Mouse (Mus musculus): Measurements from ENCODE around the gene Ctnnb1. TPM values are rescaled to one million over a fixed set of nuclear protein-coding genes. Genes with fewer than 3 reads are reported as not detected.

Gene Ctnnb1
- polyA plus RNA-seq, 1 experiment from 2014 or later, result 338 TPM

- ATAC-seq (ENCODE audit: low read depth), result no peak
- H3K4me2 ChIP-seq (ENCODE audit: low read depth, low read length), result no peak overlapping the region
- H3K4me3 ChIP-seq (ENCODE audit: low read depth, low read length), result no peak overlapping the region
- H3K27me3 ChIP-seq (ENCODE audit: control insufficient read depth, insufficient read depth, low read length), result no peaks in the 10 kb centered on the region
- WGBS, result 96% methylated on average over 4 of the region's 4 CpGs
- H3K9me3 ChIP-seq (ENCODE audit: control insufficient read depth, low read length), result no peaks in the 10 kb centered on the region
- H3K9ac ChIP-seq (replicated peaks; ENCODE audit: low read depth, low read length), result no peak overlapping the region
- H3K27ac ChIP-seq (ENCODE audit: low read depth, low read length), result no peak overlapping the region
- H3K36me3 ChIP-seq (ENCODE audit: control insufficient read depth, insufficient read depth, low read length), result no peaks in the 10 kb centered on the region
- no peaks in the 10 kb centered on the region for H3K4me1 ChIP-seq (ENCODE audit: control insufficient read depth, insufficient read depth, low read length)
These were observed 47.8 kb downstream of the Ctnnb1 start for GRCm38 (mm10) chr9:120976856-120977255.

DNA sequence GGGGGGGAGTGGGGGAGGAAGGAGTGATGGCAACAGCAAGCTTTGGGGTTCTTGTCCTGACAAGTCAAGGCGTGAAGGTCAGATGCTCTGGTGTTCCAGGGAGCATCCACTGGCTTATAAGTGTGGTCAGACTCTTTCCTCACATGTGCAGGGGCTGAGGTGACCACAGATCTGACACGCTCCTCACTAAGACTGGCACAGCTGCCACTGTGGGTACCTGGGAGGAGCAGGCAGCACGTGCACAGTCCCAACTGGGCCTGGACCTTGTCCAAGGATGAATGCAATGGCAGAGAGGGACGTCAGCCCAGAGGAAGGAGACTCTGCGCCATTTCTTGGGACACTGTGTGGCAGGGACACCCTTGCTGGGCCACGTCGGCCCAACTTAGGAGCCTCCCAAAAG is 52.8 kb downstream of the Ctnnb1 start:
- Histone ChIP-seq H3K27me3 (ENCODE audit: control insufficient read depth, insufficient read depth, low read length) (no peaks in the 10 kb centered on the region), H3K4me2 (ENCODE audit: low read depth, low read length) (no peak overlapping the region), H3K9me3 (ENCODE audit: control insufficient read depth, low read length) (no peaks in the 10 kb centered on the region), H3K4me1 (ENCODE audit: control insufficient read depth, insufficient read depth, low read length) (no peaks in the 10 kb centered on the region), H3K4me3 (ENCODE audit: low read depth, low read length) (no peak overlapping the region), H3K36me3 (ENCODE audit: control insufficient read depth, insufficient read depth, low read length) (no peaks in the 10 kb centered on the region), H3K27ac (ENCODE audit: low read depth, low read length) (no peak overlapping the region), H3K9ac (replicated peaks; ENCODE audit: low read depth, low read length) (no peak overlapping the region)
- no peak for ATAC-seq (ENCODE audit: low read depth)
- 89% methylated on average over 7 of the region's 7 CpGs for WGBS

DNA sequence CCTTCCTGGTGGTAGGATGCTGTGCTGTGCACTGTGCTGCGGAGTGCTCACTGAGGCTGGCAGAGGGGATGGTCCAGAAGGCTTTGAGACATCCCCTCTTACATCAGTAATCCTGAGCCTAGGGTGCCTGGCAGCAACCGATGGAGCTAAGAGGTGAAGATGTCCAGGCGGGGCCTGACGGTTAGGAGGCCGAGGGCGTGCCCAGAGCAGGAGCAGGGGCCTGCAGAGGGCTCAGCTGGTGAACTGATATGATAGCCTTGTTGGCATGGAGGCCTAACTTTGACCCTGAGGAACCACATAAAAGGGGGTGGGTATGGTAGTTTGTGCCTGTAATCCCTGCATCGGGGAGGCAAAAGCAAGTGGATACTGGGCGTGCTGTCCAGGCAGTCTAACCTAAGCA is 54.8 kb downstream of the Ctnnb1 start:
- WGBS, result 96% methylated on average over 8 of the region's 8 CpGs
- no peak for ATAC-seq (ENCODE audit: low read depth)
- H3K4me3 ChIP-seq (ENCODE audit: low read depth, low read length), result no peak overlapping the region
- H3K4me2 ChIP-seq (ENCODE audit: low read depth, low read length), result no peak overlapping the region
- no peak overlapping the region for H3K27ac ChIP-seq (ENCODE audit: low read depth, low read length)
- no peaks in the 10 kb centered on the region for H3K9me3 ChIP-seq (ENCODE audit: control insufficient read depth, low read length)
- no peak overlapping the region for H3K9ac ChIP-seq (replicated peaks; ENCODE audit: low read depth, low read length)
- peaks cover 12% of the 10 kb centered on the region; the same call in 1 of the 2 replicates for H3K4me1 ChIP-seq (ENCODE audit: control insufficient read depth, insufficient read depth, low read length)
- no peaks in the 10 kb centered on the region for H3K27me3 ChIP-seq (ENCODE audit: control insufficient read depth, insufficient read depth, low read length)
- no peaks in the 10 kb centered on the region for H3K36me3 ChIP-seq (ENCODE audit: control insufficient read depth, insufficient read depth, low read length)

DNA sequence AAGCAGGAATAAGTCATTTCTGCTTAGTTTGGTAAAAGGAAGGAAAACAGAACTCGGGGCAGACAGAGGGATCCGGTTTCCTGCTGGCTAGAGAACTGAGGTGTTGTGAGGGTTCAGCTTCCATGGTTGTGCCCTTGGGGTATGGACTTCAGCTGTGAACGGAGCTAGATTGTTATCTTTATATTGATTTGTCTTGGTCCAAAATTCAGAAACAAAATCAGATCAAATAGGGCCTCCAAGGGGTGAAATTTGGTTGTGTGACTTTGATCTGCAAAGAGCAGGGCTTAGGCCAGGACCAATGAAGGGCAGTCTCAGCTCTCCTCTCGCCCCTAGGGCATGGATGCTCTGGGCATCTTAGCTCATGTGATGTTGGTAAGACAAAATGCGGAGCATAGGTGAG is 55.5 kb downstream of the Ctnnb1 start:
- Histone ChIP-seq H3K36me3 (ENCODE audit: control insufficient read depth, insufficient read depth, low read length) (no peaks in the 10 kb centered on the region), H3K9ac (replicated peaks; ENCODE audit: low read depth, low read length) (no peak overlapping the region), H3K27ac (ENCODE audit: low read depth, low read length) (no peak overlapping the region), H3K4me1 (ENCODE audit: control insufficient read depth, insufficient read depth, low read length) (peaks cover 12% of the 10 kb centered on the region; the same call in 1 of the 2 replicates), H3K9me3 (ENCODE audit: control insufficient read depth, low read length) (no peaks in the 10 kb centered on the region), H3K27me3 (ENCODE audit: control insufficient read depth, insufficient read depth, low read length) (no peaks in the 10 kb centered on the region), H3K4me3 (ENCODE audit: low read depth, low read length) (no peak overlapping the region), H3K4me2 (ENCODE audit: low read depth, low read length) (no peak overlapping the region)
- no peak for ATAC-seq (ENCODE audit: low read depth)
- 83% methylated on average over 5 of the region's 5 CpGs for WGBS

- no peaks in the 10 kb centered on the region for H3K36me3 ChIP-seq (ENCODE audit: control insufficient read depth, insufficient read depth, low read length)
- H3K4me3 ChIP-seq (ENCODE audit: low read depth, low read length), result no peak overlapping the region
- H3K4me1 ChIP-seq (ENCODE audit: control insufficient read depth, insufficient read depth, low read length), result peaks cover 12% of the 10 kb centered on the region; the same call in 1 of the 2 replicates
- H3K27me3 ChIP-seq (ENCODE audit: control insufficient read depth, insufficient read depth, low read length), result no peaks in the 10 kb centered on the region
- no peak overlapping the region for H3K27ac ChIP-seq (ENCODE audit: low read depth, low read length)
- no peak overlapping the region for H3K4me2 ChIP-seq (ENCODE audit: low read depth, low read length)
- no peak overlapping the region for H3K9ac ChIP-seq (replicated peaks; ENCODE audit: low read depth, low read length)
- H3K9me3 ChIP-seq (ENCODE audit: control insufficient read depth, low read length), result no peaks in the 10 kb centered on the region
- ATAC-seq (ENCODE audit: low read depth), result no peak
- WGBS, result 95% methylated on average over 5 of the region's 5 CpGs
These were observed 56.0 kb downstream of the Ctnnb1 start for GRCm38 (mm10) chr9:120985009-120985408.

DNA sequence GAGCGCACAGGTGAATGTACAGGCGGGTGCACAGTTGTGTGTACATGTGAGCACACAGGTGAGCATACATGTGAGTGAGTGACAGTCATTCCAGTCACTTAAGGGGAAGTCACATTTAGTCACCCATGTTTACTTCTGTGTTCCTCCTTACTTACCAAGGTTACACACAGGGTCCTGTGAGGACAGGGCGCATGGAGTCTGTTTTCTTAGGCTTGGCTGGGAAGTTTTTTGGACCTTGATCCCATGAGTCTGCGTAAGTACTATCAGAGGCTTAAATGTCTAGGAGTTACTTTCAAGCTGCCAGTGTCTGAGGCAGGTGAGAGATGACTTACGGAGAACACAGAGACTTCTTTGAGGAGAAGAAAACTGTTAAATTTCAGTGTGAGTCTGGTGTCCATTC is 56.5 kb downstream of the Ctnnb1 start:
- H3K4me1 ChIP-seq (ENCODE audit: control insufficient read depth, insufficient read depth, low read length), result peaks cover 12% of the 10 kb centered on the region; the same call in 1 of the 2 replicates
- ATAC-seq (ENCODE audit: low read depth), result no peak
- 96% methylated on average over 5 of the region's 5 CpGs for whole genome bisulfite sequencing
- H3K27ac ChIP-seq (ENCODE audit: low read depth, low read length), result no peak overlapping the region
- no peak overlapping the region for H3K4me3 ChIP-seq (ENCODE audit: low read depth, low read length)
- no peaks in the 10 kb centered on the region for H3K27me3 ChIP-seq (ENCODE audit: control insufficient read depth, insufficient read depth, low read length)
- no peaks in the 10 kb centered on the region for H3K9me3 ChIP-seq (ENCODE audit: control insufficient read depth, low read length)
- no peak overlapping the region for H3K9ac ChIP-seq (replicated peaks; ENCODE audit: low read depth, low read length)
- H3K4me2 ChIP-seq (ENCODE audit: low read depth, low read length), result no peak overlapping the region
- H3K36me3 ChIP-seq (ENCODE audit: control insufficient read depth, insufficient read depth, low read length), result no peaks in the 10 kb centered on the region

GRCm38 (mm10) chr9:120986255-120986654 is 57.2 kb downstream of the Ctnnb1 start:
- 94% methylated on average over 3 of the region's 3 CpGs for WGBS
- no peaks in the 10 kb centered on the region for H3K36me3 ChIP-seq (ENCODE audit: control insufficient read depth, insufficient read depth, low read length)
- no peak overlapping the region for H3K27ac ChIP-seq (ENCODE audit: low read depth, low read length)
- no peak overlapping the region for H3K9ac ChIP-seq (replicated peaks; ENCODE audit: low read depth, low read length)
- ATAC-seq (ENCODE audit: low read depth), result no peak
- peaks cover 12% of the 10 kb centered on the region; the same call in 1 of the 2 replicates for H3K4me1 ChIP-seq (ENCODE audit: control insufficient read depth, insufficient read depth, low read length)
- H3K4me3 ChIP-seq (ENCODE audit: low read depth, low read length), result no peak overlapping the region
- H3K27me3 ChIP-seq (ENCODE audit: control insufficient read depth, insufficient read depth, low read length), result no peaks in the 10 kb centered on the region
- no peaks in the 10 kb centered on the region for H3K9me3 ChIP-seq (ENCODE audit: control insufficient read depth, low read length)
- H3K4me2 ChIP-seq (ENCODE audit: low read depth, low read length), result no peak overlapping the region

DNA sequence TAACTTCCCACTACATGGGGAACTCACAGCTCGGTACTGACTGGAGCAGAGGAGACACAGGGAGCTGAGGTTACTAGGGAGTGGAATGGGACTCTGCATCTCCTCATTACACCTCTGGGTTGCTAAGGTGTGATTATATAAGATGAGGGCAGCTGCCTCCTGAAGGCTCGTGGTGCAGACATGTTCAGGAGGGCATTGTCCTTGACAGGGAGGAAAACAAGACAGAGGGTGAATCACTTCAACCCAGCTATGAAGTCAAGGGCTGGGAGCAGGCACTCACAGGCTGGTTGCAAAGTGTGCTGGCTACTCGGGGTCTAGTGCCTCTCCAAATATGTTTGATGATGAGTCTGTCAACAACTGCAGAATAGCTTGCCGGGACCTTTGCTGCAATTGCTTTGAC is 58.0 kb downstream of the Ctnnb1 start:
- no peak overlapping the region for H3K27ac ChIP-seq (ENCODE audit: low read depth, low read length)
- no peaks in the 10 kb centered on the region for H3K36me3 ChIP-seq (ENCODE audit: control insufficient read depth, insufficient read depth, low read length)
- H3K4me2 ChIP-seq (ENCODE audit: low read depth, low read length), result no peak overlapping the region
- H3K27me3 ChIP-seq (ENCODE audit: control insufficient read depth, insufficient read depth, low read length), result no peaks in the 10 kb centered on the region
- peaks cover 12% of the 10 kb centered on the region; the same call in 1 of the 2 replicates for H3K4me1 ChIP-seq (ENCODE audit: control insufficient read depth, insufficient read depth, low read length)
- H3K9ac ChIP-seq (replicated peaks; ENCODE audit: low read depth, low read length), result no peak overlapping the region
- WGBS, result 90% methylated on average over 4 of the region's 4 CpGs
- no peaks in the 10 kb centered on the region for H3K9me3 ChIP-seq (ENCODE audit: control insufficient read depth, low read length)
- no peak overlapping the region for H3K4me3 ChIP-seq (ENCODE audit: low read depth, low read length)
- no peak for ATAC-seq (ENCODE audit: low read depth)

- no peaks in the 10 kb centered on the region for H3K27me3 ChIP-seq (ENCODE audit: control insufficient read depth, insufficient read depth, low read length)
- ATAC-seq (ENCODE audit: low read depth), result peak; percentile 66
- 26% methylated on average over 9 of the region's 9 CpGs for WGBS
- no peaks in the 10 kb centered on the region for H3K9me3 ChIP-seq (ENCODE audit: control insufficient read depth, low read length)
- H3K9ac ChIP-seq (replicated peaks; ENCODE audit: low read depth, low read length), result no peak overlapping the region
- H3K27ac ChIP-seq (ENCODE audit: low read depth, low read length), result peak overlapping the region; percentile 60; the same call in 1 of the 2 replicates
- peaks cover 15% of the 10 kb centered on the region; the same call in 1 of the 2 replicates for H3K4me1 ChIP-seq (ENCODE audit: control insufficient read depth, insufficient read depth, low read length)
- no peak overlapping the region for H3K4me3 ChIP-seq (ENCODE audit: low read depth, low read length)
- no peak overlapping the region for H3K4me2 ChIP-seq (ENCODE audit: low read depth, low read length)
- H3K36me3 ChIP-seq (ENCODE audit: control insufficient read depth, insufficient read depth, low read length), result no peaks in the 10 kb centered on the region
These were observed 59.1 kb downstream of the Ctnnb1 start for GRCm38 (mm10) chr9:120988088-120988487.

All from neural tube, embryonic 14.5 days (tissue).